Mouse (Mus musculus) cerebellum, adult 9-10 months (tissue): ENCODE results near the gene Obscn.
A peak's percentile ranks its signal among the peaks of the same experiment; 100 is the strongest.
"Not testable (repeated sequence)": the region's sequence is repeated elsewhere in the genome, so short reads cannot be mapped to it uniquely, and the experiment has no call there.

Source experiments
- DNase-seq: peaks from one replicate; pipeline ENCODE4 v3.0.0; 2022

Obscn gene

DNA sequence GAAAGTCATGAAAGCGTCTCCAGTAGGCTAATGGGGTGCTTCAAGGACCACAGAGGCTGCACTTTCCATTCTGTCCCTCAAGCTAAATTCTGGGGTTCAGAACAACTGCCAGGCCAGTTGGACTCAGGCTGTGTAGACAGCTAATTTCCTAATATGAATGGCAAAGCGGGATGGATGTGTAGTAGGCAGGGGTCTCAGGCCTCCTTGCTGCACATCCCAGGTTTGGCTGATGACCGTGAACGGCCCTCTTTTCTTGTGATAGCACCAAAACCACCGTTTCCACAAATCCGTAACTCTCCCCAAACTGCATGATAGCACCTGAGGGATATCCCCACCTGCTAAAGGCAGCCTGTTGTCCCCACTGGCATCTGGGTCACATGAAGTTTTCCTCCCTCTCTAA is 177.7 kb downstream of the Obscn start:
- no peak for DNase-seq

DNA sequence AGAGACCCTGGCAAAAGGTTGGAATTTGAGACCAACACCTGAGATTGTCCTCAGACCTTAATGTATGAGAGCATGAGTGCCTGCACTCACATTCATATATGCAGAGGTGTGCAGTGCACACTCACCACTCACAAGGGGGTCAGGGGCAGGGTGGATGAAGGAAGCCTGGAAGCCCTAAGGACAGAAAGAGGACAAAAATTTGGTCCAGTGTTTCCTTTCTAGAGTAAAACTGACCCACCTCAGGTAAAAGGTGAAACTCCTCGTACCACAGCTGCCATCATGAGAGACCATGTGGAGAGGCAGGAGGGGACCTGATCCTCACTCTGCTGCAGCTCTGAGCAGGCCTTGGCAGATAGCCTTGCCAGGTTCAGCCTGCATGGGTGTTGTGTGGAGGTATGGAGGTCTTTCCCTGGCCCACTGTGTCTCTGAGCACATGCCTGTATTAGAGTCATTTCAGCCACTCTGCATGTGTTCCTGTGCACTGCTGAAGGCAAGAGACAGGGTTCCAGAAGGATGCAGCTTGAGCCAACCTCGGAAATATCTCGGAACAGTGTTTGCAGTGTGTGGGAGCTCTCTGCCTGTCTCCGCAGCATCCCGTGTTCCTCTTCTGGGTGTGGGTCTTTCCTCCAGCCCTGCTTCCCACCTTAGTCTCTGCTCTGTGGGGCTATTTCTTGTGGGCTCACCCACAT is 178.8 kb downstream of the Obscn start:
- DNase-seq = no peak

DNA sequence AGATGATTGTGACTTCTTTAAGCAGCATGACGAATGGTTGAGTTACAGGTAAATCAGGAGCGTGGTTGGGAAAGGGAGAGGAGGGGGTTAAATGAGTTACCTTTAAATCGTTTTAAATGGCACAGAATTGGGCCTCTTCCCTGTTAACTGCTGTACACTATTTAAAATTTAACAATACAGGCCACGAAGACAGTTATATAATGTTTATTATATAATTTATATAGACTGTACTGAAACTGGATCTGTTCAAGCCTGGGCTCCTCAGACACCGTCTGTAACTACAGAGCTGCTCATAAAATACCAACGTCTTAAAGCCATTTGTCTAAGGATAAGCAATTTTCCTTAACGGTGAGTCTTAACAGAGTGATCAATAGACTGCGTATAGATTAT is 180.3 kb downstream of the Obscn start:
- DNase-seq = peak; percentile 61

DNA sequence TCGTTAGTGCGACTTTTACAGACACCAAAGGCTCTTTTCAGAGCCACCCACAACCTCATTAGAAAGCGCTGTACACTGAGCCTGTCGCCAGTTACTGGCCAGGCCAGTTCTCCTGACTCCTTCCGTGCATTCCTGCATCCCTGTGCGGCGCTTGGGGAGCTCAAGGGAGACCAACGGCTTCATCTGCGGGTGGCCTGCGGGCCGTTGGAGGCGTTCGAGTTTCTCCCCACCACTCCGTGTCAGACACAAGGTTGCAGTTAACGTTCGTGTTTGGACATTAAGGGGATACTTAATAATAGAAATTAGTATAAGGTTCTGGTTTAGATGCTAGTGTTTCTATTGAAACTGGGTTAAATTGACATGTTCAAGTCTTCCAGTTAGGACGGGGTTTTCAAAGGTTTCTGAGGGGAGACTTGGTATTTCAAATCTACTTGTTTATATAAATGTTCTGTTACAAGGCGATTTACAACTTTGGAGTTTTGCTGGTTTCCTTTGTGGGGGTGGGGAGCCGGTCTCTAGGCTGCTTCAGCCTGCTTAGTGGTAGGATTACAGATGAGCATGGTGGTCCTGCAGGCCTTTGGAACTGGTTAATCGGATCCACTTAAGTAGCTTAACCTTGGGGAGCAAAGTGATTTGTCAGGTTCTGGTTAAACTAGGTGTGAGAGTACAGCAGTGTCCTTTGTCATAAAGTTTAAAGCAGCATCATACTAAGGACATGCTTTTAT is 180.9 kb downstream of the Obscn start:
- DNase-seq = peak; percentile 75

DNA sequence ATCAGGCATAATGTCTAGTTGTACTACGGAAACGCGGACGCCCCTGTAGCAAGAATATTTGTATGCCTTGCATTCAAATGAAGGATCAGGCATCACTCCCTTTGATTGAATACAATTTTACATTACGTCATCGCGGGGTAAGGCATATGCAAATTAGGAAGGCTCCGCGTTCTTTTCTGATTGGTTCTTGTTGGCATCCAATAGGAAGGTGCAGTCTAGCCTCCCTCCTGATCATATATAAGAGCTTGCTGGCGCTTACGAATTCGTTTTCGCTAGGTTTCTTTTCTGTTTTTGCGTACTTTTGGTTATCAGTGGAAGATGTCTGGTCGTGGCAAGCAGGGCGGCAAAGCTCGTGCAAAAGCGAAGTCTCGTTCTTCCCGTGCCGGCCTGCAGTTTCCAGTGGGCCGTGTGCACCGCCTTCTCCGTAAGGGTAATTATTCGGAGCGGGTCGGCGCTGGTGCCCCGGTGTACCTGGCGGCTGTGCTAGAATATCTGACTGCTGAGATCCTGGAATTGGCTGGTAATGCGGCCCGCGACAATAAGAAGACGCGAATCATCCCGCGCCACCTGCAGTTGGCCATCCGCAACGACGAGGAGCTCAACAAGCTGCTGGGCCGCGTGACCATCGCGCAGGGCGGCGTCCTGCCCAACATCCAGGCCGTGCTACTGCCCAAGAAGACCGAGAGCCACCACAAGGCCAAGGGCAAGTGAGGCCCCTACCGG is 181.6 kb downstream of the Obscn start, which contains the start of the genes Hist3h2a and Trim17:
Hist3h2a (plus strand) TSS at position 266 of the 723 bp plus-strand sequence.
Trim17 (plus strand) TSS at position 266 of the 723 bp plus-strand sequence.
- DNase-seq = peak; percentile 100

DNA sequence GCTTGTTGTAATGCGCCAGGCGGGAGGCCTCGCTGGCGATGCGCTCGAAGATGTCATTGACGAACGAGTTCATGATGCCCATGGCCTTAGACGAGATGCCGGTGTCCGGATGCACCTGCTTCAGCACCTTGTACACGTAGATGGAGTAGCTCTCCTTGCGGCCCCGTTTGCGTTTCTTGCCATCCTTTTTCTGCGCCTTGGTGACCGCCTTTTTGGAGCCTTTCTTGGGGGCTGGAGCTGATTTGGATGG is 182.1 kb downstream of the Obscn start:
- DNase-seq = not testable (repeated sequence)

DNA sequence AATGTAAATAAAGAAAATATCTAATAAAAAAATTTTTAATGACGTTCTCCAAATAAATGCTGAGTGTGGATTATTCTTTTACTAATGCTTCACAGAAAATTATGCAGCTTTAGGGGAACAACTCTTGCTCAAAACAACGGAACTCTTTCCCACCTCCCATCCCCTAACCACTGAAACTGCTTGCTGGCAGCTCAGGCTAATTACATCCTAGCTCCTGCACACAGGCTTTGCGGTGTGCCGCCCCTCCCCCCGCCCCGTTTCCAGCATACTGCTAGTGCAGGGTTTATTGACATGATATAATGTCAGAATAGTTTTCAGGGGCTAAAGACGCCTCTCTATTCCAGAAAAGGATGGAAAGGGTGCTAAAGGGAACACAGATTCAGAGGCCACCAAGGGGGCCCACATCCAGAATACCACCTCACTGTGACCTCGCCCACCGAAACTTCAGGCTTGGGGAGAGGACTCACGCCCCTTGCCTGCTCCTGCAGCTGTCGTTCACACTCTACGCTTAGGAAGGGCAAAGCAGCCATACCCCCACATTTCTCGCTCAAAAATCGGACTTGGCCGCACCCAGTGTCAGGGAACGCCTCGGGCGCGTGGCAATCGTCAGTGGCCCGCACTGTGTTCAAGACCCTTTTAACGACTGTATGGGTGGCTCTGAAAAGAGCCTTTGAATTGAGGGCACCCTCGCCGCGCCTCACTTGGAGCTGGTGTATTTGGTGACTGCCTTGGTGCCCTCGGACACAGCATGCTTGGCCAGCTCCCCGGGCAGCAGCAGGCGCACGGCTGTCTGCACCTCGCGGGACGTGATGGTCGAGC is 182.6 kb downstream of the Obscn start:
- peak; percentile 63 for DNase-seq

DNA sequence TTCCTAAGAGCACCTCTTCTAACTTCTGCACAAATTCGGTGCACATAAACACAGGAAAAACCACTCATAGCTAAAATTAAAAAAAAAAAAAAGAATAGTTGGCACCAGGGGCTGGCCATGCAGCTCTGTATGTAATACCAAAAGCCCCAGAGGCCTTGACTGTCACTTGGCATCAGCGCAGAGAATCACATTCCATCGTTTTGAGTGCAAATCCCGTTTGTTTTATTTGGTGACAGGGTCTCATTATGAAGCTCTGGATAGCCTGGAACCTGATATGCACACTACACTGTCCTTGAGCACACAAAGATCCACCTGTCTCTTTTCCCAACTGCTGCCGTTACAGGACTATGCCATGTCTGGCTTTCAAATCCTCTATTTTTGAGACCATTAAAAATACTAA is 185.0 kb downstream of the Obscn start:
- peak; percentile 60 for DNase-seq

DNA sequence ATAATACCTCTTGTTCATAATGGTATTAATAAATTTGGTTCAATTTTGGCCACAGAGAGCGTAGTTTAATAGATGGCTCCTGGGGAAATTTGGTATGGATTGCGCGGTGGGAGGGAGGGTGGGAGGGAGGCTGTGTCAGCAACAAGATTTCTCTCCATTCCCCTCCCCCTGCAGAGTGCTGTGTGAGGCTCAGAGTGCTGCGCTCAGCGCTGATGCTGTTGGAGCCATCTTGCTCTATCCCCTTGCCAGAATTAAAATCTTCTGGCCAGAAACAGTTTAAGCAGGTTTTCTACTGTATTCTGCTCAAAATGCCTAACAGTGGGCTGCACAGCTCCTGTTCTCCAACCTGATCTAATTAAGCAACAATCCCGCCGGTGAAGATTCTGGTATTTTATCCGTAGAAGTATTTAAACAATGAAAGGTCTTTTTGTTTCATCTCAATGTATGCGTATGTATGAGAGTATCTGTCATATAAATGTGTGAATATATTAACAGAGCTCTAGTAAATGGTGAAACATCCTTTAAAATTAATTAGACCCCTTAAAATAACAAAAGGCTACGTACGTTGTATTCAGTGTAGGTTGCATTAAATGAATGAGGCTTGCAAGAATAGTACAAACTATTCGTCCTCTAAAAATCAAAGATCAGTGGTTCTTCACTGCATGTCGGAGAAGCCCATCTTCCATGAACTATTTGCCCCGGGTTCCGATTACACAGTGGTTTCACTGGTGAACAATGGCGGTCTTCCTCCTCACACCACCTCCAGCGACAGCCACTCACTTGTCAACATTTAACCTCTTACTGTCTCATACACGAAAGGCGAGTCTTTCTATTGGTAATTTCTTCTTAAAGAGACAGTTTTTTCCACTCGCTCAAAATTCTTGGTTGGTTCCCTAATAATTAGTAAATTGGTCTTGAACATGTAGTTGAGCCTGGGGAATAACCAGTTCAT is 186.4 kb downstream of the Obscn start:
- DNase-seq = peak; percentile 88

DNA sequence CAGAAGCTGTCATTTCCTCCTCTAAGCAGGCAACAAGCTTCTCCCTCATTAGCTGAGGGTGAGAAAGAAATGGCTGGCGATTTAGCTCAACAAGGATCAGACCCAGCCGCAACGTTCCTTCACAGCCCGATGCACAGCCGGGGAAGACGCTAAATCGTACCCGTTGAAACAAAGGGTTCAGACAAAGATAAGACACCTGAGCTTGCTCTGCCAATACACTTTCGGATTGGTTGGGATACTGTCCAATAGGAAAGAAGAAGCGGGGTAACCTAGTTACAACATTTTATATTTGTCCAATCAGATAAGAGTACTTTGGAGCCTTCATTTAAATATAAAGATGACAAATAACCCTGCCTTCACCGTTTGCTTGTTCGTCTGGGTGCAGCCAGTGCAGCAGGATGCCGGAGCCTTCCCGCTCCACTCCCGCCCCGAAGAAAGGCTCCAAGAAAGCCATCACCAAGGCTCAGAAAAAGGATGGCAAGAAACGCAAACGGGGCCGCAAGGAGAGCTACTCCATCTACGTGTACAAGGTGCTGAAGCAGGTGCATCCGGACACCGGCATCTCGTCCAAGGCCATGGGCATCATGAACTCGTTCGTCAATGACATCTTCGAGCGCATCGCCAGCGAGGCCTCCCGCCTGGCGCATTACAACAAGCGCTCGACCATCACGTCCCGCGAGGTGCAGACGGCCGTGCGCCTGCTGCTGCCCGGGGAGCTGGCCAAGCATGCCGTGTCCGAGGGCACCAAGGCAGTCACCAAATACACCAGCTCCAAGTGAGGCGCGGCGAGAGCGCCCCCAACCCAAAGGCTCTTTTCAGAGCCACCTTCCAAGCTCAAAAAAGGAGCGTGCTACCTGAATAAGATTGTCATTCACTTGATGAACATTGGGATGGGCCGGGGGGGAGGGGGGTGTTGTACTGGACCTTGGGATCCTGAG is 187.4 kb downstream of the Obscn start, which contains the start of gene Hist3h2ba:
Hist3h2ba (plus strand) TSS at position 379 of the 938 bp plus-strand sequence.
- DNase-seq = peak; percentile 99

DNA sequence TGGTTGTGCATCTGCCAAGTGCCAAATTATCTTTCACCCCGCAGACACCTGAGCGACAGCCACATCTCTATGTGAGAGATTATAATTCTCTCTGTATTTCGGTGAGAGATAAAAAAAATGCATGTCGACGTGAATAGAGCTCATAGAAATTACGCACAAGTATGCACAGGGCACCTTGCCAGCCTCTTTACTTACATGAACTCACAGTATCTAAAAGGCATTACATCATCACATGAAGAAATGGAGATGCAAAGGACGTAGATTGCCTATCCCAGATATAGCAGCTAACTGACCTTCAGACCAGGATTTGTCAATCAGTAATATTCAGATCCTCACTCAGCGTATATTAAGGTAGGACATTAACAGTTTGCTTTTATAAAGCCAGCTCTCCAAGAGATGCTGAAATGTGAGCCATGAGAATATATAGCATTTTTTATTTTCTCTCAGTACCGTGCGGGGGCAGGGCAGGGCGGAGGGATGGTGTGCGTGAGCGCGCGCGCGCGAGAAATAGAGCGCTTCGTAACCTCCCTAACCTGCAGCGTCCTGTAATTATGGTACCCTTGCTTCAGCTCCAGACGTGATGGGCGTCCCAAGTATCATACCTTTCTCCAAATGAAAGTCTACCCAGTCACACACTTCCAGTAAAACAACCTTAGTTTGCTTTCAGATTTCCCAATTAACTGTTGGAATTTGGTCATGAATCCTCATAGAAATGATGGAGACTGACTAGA is 188.2 kb downstream of the Obscn start:
- DNase-seq = peak; percentile 89

DNA sequence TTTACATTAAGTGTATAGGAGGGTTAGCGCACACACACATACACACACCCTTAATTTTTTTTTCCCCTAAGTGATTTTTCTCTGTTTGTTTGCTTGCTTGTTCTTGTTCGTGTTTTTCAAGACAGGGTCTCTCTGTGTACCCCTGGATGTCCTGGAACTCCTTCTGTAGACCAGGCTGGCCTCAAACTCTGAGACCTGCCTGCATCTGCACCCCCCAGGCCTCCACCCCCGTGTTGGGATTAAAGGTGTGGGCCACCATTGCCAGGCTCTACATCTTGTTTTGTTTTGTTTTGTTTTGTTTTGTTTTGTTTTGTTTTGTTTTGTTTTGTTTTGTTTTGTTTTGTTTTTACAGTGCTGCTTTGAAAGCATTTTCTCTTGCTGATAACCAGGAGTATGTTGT is 188.9 kb downstream of the Obscn start:
- DNase-seq = peak; percentile 62
